Mouse (Mus musculus) kidney, embryonic 15.5 days (tissue): Measurements from ENCODE around the gene Anapc2. TPM values are rescaled to one million over a fixed set of nuclear protein-coding genes. Genes with fewer than 3 reads are reported as not detected.
"Not testable (repeated sequence)": the region's sequence is repeated elsewhere in the genome, so short reads cannot be mapped to it uniquely, and the experiment has no call there.

Experiments used
- ATAC-seq: fragments of 200-750 bp; cut with Nextera tagmentation; replicated peaks from 2 replicates; pipeline ENCODE4 v1.8.0; 2017; ENCODE audit warnings: moderate TSS enrichment; ENCODE audit not compliant: low FRiP score
- H3K27ac ChIP-seq: fragments of 300-500 bp; sonication (generic); 2 replicates; pipeline ENCODE4 v1.5.1; 2015; ENCODE audit warnings: mild to moderate bottlenecking, inconsistent platforms
- H3K27me3 ChIP-seq: fragments of 300-500 bp; sonication (generic); 2 replicates; pipeline ENCODE4 v1.6.1; 2015; ENCODE audit warnings: inconsistent platforms
- H3K36me3 ChIP-seq: fragments of 300-500 bp; sonication (generic); 2 replicates; pipeline ENCODE4 v1.6.1; 2015; ENCODE audit warnings: inconsistent platforms
- H3K4me1 ChIP-seq: fragments of 300-500 bp; sonication (generic); 2 replicates; pipeline ENCODE4 v1.6.1; 2015; ENCODE audit warnings: inconsistent platforms
- H3K4me2 ChIP-seq: fragments of 300-500 bp; sonication (generic); 2 replicates; pipeline ENCODE4 v1.6.1; 2015; ENCODE audit warnings: moderate library complexity, mild to moderate bottlenecking, inconsistent platforms
- H3K4me3 ChIP-seq: fragments of 300-500 bp; sonication (generic); replicated peaks from 2 replicates; pipeline ENCODE4 v1.5.1; 2015; ENCODE audit warnings: mild to moderate bottlenecking, inconsistent platforms
- H3K9ac ChIP-seq: fragments of 300-500 bp; sonication (generic); 2 replicates; pipeline ENCODE4 v1.6.1; 2015; ENCODE audit warnings: mild to moderate bottlenecking, inconsistent platforms
- H3K9me3 ChIP-seq: fragments of 300-500 bp; sonication (generic); replicated peaks from 2 replicates; pipeline ENCODE4 v1.6.1; 2016; ENCODE audit warnings: inconsistent platforms
- WGBS: fragments of 180-500 bp; shearing (Covaris S2); methylation state at CpG from one replicate; pipeline ENCODE4 v1.1.7; 2015; ENCODE audit warnings: mixed read lengths; 5-methylcytosine and 5-hydroxymethylcytosine counted together
- polyA plus RNA-seq: library from polyadenylated mRNA; unstranded; fragments of >200 nt; fragmentation: Nextera tagmentation; extraction: Ambion mirVana; gene quantifications from 2 replicates; pipeline ENCODE4 v1.2.1, GENCODE M21; 2015

The Anapc2 gene
- polyA plus RNA-seq, 1 experiment from 2014 or later: 129 TPM

DNA sequence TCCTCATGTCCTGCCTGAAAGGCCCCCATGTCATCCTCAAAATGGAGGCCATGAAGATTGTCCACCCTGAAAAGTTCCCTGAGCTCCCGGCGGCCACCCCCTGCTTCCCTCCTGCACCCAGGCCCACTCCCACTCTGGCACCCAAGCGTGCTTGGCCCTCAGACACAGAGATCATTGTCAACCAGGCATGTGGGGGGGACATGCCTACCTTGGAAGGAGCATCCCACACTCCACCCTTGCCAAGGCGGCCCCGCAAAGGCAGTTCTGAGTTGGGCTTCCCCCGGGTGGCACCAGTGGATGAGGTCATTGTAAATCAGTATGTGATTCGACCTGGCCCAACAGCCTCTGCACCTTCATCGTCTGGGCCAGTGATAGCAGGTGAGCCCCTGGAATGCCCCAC lies 28.9 kb upstream of the Anapc2 start:
- H3K4me1 ChIP-seq: peaks cover 33% of the 10 kb centered on the region
- H3K27me3 ChIP-seq: peaks cover 28% of the 10 kb centered on the region
- H3K27ac ChIP-seq: no peak overlapping the region
- no peak for ATAC-seq
- 79% methylated on average over 8 of the region's 8 CpGs for WGBS
- no peaks in the 10 kb centered on the region for H3K9me3 ChIP-seq
- H3K4me2 ChIP-seq: peak overlapping the region; percentile 99; the same call in 1 of the 2 replicates
- H3K9ac ChIP-seq: peak overlapping the region; percentile 63; the same call in 1 of the 2 replicates
- H3K36me3 ChIP-seq: peaks cover 25% of the 10 kb centered on the region
- H3K4me3 ChIP-seq: peak overlapping the region; percentile 62; the same call in 1 of the 2 replicates

DNA sequence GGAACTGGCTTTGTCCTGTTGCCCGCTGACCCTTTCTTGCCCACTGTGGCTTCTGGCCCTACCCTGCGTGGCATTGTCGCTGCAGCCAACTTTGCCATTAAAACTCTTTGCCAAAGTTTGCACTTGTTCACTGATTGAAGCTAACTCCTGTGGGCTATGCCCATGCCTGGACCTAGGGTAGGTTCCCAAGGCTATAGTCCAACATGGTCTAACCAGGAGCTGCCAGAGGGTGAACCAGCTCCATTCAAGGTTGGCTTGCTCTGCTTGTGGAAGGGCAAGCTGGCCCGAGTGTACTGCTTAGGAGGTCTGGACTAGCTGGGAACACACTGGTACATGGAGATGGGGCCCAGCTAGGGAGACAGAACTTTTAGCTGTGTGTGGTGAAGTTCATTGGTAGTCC lies 28.1 kb upstream of the Anapc2 start:
- no peak overlapping the region for H3K4me3 ChIP-seq
- peaks cover 28% of the 10 kb centered on the region for H3K27me3 ChIP-seq
- H3K4me1 ChIP-seq: peaks cover 33% of the 10 kb centered on the region
- ATAC-seq: no peak
- no peak overlapping the region for H3K4me2 ChIP-seq
- H3K27ac ChIP-seq: no peak overlapping the region
- no peak overlapping the region for H3K9ac ChIP-seq
- no peaks in the 10 kb centered on the region for H3K9me3 ChIP-seq
- 89% methylated on average over 4 of the region's 4 CpGs for WGBS
- H3K36me3 ChIP-seq: peaks cover 32% of the 10 kb centered on the region

DNA sequence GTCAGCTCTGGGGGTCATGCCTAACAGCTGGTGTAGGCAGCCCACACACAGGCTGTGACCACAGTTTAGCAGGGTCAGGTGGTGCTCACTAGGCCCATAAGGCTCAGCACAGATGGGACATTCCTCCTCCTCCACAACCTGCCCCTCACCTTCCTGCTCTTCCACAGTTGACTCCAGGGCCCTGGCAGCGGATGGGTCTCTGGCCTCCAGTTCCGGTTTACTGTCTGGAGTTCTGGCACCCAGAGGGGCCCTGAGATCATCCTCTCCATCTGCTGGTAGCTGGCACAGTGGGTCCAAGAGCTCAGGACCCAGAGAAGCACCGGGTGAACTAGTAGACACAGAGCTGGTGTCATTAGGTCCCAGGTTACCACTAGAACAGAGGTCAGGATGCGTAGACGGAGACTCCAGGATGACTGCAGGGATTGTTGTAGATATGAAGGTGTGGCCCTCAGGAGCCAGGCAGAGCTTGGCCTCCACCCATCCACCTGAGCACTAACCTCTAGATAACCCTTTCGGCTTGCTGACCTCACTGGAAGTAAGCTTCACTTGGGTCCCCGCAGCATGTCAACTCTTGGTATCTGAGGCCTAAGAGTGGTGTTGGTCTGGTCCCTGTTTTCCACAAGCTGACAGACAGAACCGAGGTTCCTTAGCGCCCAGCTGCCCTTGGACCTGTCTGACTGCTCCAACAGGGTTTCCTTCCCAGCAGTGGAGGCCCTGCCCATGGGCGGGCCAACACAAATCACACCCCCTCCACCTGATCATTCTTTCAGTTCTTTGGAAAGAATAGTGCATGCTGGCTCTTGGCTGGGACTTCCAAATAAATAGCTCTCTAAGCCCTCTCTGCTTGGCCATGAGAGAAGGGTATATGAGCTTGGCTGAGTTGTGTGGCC lies 25.9 kb upstream of the Anapc2 start, which contains the start of gene AL732309.1:
Gene AL732309.1 (minus strand): TSS at position 681 of the 890 bp plus-strand sequence.
- H3K4me1 ChIP-seq: peaks cover 19% of the 10 kb centered on the region
- no peak for ATAC-seq
- 85% methylated on average over 10 of the region's 10 CpGs for WGBS
- H3K4me2 ChIP-seq: no peak within 1 kb of the TSS
- H3K9me3 ChIP-seq: no peaks in the 10 kb centered on the region
- H3K27me3 ChIP-seq: peaks cover 23% of the 10 kb centered on the region
- H3K9ac ChIP-seq: no peak within 1 kb of the TSS
- H3K36me3 ChIP-seq: peaks cover 54% of the 10 kb centered on the region
- no peak within 1 kb of the TSS for H3K4me3 ChIP-seq
- no peak within 1 kb of the TSS for H3K27ac ChIP-seq

DNA sequence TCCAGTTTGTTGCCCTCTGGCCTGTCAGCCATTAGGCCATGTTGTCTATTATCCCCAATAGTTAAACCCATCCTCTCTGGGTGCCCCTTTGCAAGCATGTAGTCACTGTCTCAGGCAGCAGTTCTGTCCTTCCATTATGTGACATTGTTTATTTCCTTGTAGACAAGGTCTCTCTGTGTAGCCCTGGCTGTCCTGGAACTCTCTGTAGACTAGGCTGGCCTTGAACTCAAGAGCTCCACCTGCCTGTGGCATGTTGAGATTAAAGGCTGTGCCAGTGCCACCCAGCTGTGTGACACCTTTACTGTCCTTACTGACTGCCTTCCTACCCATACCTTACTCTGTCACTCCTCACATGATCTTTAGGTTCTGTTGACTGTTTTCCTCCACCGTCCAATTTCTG lies 19.9 kb upstream of the Anapc2 start:
- H3K4me1 ChIP-seq: peaks cover 20% of the 10 kb centered on the region
- WGBS: 88% methylated on average over 1 of the region's 1 CpGs
- no peaks in the 10 kb centered on the region for H3K27me3 ChIP-seq
- H3K4me2 ChIP-seq: no peak overlapping the region
- no peak overlapping the region for H3K27ac ChIP-seq
- H3K4me3 ChIP-seq: no peak overlapping the region
- no peaks in the 10 kb centered on the region for H3K9me3 ChIP-seq
- ATAC-seq: no peak
- H3K9ac ChIP-seq: no peak overlapping the region
- H3K36me3 ChIP-seq: peaks cover 62% of the 10 kb centered on the region

DNA sequence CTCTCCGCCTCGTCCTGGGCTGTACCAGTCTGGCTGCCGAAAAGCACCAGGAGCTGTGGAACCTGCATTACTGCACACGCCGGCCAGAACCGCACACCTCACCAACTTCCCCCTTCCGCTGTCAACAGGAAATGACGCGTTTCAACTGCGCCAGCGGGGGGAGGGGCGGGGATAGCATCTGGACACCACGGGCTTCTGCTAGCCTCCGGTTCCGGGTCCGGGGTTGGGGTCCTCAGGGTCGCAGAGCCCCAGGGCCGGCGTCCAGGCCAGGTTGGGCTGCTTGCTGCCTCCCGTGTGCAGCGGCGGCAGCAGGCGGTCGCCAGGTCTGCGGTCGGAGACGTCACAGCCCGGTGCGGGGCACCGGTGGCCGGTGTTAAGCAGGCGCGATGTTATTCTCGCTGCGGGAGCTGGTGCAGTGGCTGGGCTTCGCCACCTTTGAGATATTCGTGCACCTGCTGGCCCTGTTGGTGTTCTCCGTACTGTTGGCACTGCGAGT lies 16.9 kb upstream of the Anapc2 start, which contains the start of gene Tmem203:
Gene Tmem203 (plus strand): TSS at position 156 of the 496 bp plus-strand sequence.
- Histone ChIP-seq H3K4me3 (peak within 1 kb of the TSS; percentile 75), H3K27me3 (no peaks in the 10 kb centered on the region), H3K4me1 (peaks cover 20% of the 10 kb centered on the region), H3K27ac (peak within 1 kb of the TSS; percentile 81), H3K4me2 (peak within 1 kb of the TSS; percentile 89), H3K9ac (peak within 1 kb of the TSS; percentile 84), H3K36me3 (peaks cover 33% of the 10 kb centered on the region), H3K9me3 (no peaks in the 10 kb centered on the region)
- peak; percentile 82 for ATAC-seq
- WGBS: under 1% methylated on average over 39 of the region's 39 CpGs

DNA sequence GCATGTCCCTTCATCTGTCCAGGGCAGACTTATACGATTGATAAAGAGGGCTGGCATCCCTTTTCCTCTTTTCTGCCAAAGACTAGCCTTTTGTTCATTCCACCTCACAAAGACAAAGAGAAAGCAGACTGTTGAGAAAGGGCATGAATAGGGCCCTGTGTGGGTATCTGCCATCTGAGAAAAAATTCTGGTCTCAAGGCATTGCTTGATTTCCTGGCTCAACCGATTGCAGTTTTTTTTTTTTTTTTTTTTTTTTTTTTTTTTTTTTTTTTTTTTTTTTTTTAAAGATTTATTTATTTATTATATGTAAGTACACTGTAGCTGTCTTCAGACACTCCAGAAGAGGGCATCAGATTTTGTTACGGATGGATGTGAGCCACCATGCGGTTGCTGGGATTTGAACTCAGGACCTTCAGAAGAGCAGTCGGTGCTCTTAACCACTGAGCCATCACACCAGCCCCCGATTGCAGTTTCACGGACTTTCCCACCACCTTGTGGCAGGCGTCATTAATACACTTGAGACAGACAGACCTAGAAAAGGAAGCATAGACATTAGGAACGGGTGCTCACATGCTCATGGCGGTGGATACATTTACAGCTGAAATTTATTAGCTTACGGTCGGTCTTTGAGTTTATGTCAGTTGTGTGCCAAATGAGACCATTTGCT lies 15.7 kb upstream of the Anapc2 start:
- ATAC-seq, H3K9me3 ChIP-seq, H3K27me3 ChIP-seq, H3K27ac ChIP-seq: not testable (repeated sequence)
- peaks cover 21% of the 10 kb centered on the region for H3K36me3 ChIP-seq
- WGBS: 56% methylated on average over 12 of the region's 12 CpGs
- H3K4me1 ChIP-seq: peaks cover 20% of the 10 kb centered on the region
- peak overlapping the region; percentile 84; the same call in 1 of the 2 replicates for H3K9ac ChIP-seq
- peak overlapping the region; percentile 75 for H3K4me3 ChIP-seq
- H3K4me2 ChIP-seq: peak overlapping the region; percentile 89

DNA sequence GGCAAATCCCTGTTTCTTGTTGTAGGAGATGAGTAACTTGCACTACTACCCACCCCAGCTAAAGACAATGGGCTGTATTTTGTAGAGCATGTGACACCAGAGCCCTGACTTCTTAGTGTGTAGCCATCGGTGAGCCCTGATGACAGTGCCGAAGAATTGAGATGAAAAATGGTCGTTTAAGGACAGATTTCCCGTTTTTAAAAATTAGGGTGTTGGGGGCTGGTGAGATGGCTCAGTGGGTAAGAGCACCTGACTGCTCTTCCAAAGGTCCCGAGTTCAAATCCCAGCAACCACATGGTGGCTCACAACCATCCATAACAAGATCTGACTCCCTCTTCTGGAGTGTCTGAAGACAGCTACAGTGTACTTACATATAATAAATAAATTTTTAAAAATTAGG lies 15.0 kb upstream of the Anapc2 start:
- not testable (repeated sequence) for H3K27ac ChIP-seq, H3K27me3 ChIP-seq, ATAC-seq, H3K4me3 ChIP-seq, H3K9ac ChIP-seq, H3K4me2 ChIP-seq, H3K9me3 ChIP-seq
- WGBS: 84% methylated on average over 5 of the region's 5 CpGs
- H3K36me3 ChIP-seq: peaks cover 14% of the 10 kb centered on the region
- H3K4me1 ChIP-seq: peaks cover 24% of the 10 kb centered on the region

DNA sequence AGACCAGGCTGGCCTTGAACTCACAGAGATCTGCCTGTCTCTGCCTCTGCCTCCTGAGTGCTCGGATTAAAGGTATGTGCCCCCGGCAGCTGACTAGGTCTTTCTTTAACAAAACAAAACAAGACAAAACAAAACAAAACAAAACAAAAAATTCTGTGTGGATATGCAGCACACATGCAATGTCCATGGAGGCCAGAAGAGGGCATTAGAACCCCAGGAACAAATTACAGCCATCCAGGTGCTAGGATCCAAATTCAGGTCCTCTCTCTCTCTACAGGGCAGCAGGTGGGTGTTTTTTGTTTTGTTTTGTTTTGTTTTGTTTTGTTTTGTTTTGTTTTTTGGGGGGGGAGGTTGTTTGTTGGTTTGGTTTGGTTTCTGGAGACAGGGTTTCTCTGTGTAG lies 13.4 kb upstream of the Anapc2 start:
- no peak for ATAC-seq
- H3K9me3 ChIP-seq: no peaks in the 10 kb centered on the region
- no peak overlapping the region for H3K4me3 ChIP-seq
- no peaks in the 10 kb centered on the region for H3K36me3 ChIP-seq
- H3K4me2 ChIP-seq: no peak overlapping the region
- peaks cover 5% of the 10 kb centered on the region for H3K27me3 ChIP-seq
- H3K27ac ChIP-seq: no peak overlapping the region
- WGBS: 60% methylated on average over 2 of the region's 2 CpGs
- no peak overlapping the region for H3K9ac ChIP-seq
- H3K4me1 ChIP-seq: peaks cover 36% of the 10 kb centered on the region

DNA sequence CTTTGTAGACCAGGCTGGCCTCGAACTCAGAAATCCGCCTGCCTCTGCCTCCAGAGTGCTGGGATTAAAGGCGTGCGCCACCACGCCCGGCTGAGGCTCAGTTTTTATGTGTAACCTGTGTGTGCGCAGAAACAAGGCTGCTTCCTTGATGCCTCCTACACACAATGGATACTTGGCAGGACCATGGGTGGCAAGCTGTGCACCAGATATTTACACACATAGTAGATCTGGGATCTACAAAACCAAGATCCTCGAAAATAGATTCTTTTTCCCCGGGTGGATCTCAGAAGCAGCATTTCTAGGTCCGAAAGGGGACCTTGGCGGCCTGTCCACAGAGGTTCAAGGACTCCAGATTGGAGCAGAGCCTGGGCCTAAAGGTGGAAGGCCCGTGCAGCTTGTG lies 10.4 kb upstream of the Anapc2 start:
- Histone ChIP-seq H3K4me1 (peaks cover 48% of the 10 kb centered on the region), H3K9me3 (no peaks in the 10 kb centered on the region), H3K27me3 (peaks cover 11% of the 10 kb centered on the region), H3K4me2 (peak overlapping the region; percentile 97), H3K4me3 (peak overlapping the region; percentile 76), H3K36me3 (no peaks in the 10 kb centered on the region), H3K27ac (peak overlapping the region; percentile 42), H3K9ac (peak overlapping the region; percentile 35; the same call in 1 of the 2 replicates)
- WGBS: 51% methylated on average over 12 of the region's 12 CpGs
- peak; percentile 24 for ATAC-seq

DNA sequence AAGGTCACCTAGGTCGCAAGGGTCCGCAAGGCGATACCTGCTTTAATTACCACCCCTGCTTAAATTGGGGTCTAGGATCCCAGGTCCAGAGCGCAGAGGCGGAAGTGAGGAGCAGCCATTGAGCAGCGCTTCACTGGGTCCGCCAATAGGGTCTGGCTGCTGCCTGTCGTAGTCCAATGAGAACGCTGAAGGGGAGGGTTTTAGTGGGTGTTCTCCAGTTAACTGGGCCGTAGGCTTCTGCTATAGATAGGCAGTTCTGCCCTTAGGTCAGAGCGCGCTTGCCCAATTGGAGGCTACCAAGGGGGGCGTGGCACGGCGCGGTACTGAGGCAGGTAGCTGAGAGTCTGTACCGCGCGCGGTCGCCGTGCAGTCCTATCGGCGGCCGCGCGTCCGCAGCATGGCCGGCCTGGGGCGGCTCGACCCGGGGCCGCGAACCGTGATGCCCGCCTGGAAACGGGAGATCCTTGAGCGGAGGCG lies 9.9 kb upstream of the Anapc2 start, which contains the start of gene Tprn:
Gene Tprn (plus strand): TSS at position 328 of the 477 bp plus-strand sequence.
- Histone ChIP-seq H3K9me3 (no peaks in the 10 kb centered on the region), H3K27ac (peak within 1 kb of the TSS; percentile 76), H3K9ac (peak within 1 kb of the TSS; percentile 66), H3K4me1 (peaks cover 50% of the 10 kb centered on the region), H3K4me3 (peak within 1 kb of the TSS; percentile 76), H3K36me3 (no peaks in the 10 kb centered on the region), H3K4me2 (peak within 1 kb of the TSS; percentile 97), H3K27me3 (peaks cover 11% of the 10 kb centered on the region)
- WGBS: under 1% methylated on average over 39 of the region's 39 CpGs
- peak; percentile 98 for ATAC-seq

DNA sequence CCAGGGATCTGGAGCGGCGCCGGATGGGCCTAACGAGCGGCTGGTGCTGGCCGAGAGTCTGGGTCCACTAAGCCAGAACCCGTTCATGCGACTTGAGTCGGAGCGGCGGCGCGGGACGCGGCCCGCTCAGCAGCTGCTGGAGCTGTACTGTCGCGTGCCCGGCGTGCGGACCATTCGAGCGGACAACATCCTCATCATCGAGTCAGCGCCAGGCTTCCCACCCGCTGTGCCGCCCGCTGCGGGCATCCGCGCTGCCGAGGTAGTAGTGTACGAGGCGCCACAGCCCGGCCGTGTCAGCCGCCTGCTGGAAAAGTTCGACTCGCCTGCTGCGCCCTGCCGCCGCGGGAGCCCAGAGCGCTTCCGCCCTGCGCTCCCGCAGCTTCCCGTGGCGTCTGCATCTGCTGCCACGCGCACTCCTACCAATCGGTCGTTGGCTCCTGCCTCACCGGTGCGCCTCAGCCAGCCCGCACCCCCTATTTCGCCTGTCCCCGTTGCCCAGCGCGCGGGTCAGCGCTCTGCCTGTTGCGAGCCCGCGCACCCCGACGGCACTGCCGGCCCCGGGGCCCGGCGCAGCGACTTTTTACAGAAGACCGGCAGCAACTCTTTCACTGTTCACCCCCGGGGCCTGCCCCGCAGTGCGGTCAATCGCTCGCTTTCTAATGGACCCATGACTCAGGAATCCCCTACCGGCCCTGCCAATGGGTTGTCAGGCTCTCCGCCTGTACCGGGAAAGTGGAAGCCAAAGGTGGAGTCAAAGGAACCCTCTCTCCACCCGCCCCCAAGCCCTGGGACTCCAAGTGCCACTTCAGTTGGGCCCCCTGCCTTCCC lies 9.3 kb upstream of the Anapc2 start:
- Histone ChIP-seq H3K4me3 (peak overlapping the region; percentile 76), H3K27me3 (peaks cover 11% of the 10 kb centered on the region), H3K4me2 (peak overlapping the region; percentile 97), H3K4me1 (peaks cover 52% of the 10 kb centered on the region), H3K27ac (peak overlapping the region; percentile 76), H3K36me3 (no peaks in the 10 kb centered on the region), H3K9me3 (no peaks in the 10 kb centered on the region), H3K9ac (peak overlapping the region; percentile 66)
- under 1% methylated on average over 82 of the region's 82 CpGs for WGBS
- peak; percentile 9; the same call in 1 of the 2 replicates for ATAC-seq
